Mouse (Mus musculus) olfactory bulb, adult 2 months (tissue): Measurements from ENCODE around the gene Trpm3. TPM values are rescaled to one million over a fixed set of nuclear protein-coding genes. Genes with fewer than 3 reads are reported as not detected.
A peak's percentile ranks its signal among the peaks of the same experiment; 100 is the strongest.
"Not testable (repeated sequence)": the region's sequence is repeated elsewhere in the genome, so short reads cannot be mapped to it uniquely, and the experiment has no call there.

ENCODE experiments used
- H3K27ac ChIP-seq: fragments of 200-500 bp; 2 replicates; pipeline ENCODE4 v1.5.1; 2012; ENCODE audit warnings: low read depth, low read length; ENCODE audit not compliant: insufficient read depth
- H3K4me1 ChIP-seq: fragments of 200-500 bp; 2 replicates; pipeline ENCODE4 v1.6.1; 2012; ENCODE audit warnings: low read length; ENCODE audit not compliant: control insufficient read depth, insufficient read depth
- H3K4me3 ChIP-seq: fragments of 200-500 bp; 2 replicates; pipeline ENCODE4 v1.5.1; 2012; ENCODE audit warnings: mild to moderate bottlenecking, low read depth, low read length, moderate library complexity; ENCODE audit not compliant: insufficient read depth
- CTCF ChIP-seq: fragments of 200-500 bp; IDR thresholded peaks from 2 replicates; pipeline ENCODE4 v1.5.1; 2012; ENCODE audit warnings: low read depth, mild to moderate bottlenecking, low read length, moderate library complexity; ENCODE audit not compliant: insufficient read depth
- POLR2A ChIP-seq: fragments of 200-500 bp; IDR thresholded peaks from 2 replicates; pipeline ENCODE4 v1.6.1; 2012; ENCODE audit warnings: mild to moderate bottlenecking, low read depth, low read length, moderate library complexity; ENCODE audit not compliant: insufficient read depth
- WGBS: fragments of 180-500 bp; shearing (Covaris S2); methylation state at CpG from one replicate; pipeline ENCODE4 v1.1.7; 2018; 5-methylcytosine and 5-hydroxymethylcytosine counted together
- polyA plus RNA-seq: library from polyadenylated mRNA; stranded (reverse); fragments of >200 nt; gene quantifications from 2 replicates; pipeline ENCODE4 v1.2.4, GENCODE M21; 2012; ENCODE audit warnings: low replicate concordance; ENCODE audit not compliant: missing spikeins, insufficient read depth, insufficient read length

The Trpm3 gene
- polyA plus RNA-seq, 1 experiment, result 53.7 TPM

GRCm38 (mm10) chr19:22848783-22849576 is 710.1 kb downstream of the Trpm3 start:
- 89% methylated on average over 7 of the region's 7 CpGs for WGBS
- no peak overlapping the region for H3K4me3 ChIP-seq
- H3K27ac ChIP-seq, result peak overlapping the region; percentile 45; the same call in 1 of the 2 replicates
- H3K4me1 ChIP-seq, result 0 out of 2 replicates have a peak, but pooled peaks cover 3% of the 10 kb centered on the region
- no peak for TF ChIP-seq CTCF
- no peak for TF ChIP-seq POLR2A

DNA sequence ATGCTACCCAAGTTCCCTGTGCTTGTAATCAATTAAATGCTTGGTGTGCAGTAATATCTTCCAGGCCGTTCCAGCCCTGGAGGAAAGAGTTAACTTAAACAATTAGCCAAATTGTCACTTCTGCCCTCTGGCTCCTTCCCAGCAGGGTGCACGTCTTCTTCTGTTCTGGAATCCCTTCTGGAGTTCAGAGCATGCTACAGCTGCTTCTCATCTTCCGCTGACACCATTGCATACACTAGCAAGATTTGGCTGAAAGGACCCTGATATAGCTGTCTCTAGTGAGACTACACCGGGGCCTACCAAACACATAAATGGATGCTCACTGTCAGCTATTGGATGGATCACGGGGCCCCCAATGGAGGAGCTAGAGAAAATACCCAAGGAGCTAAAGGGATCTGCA is 712.6 kb downstream of the Trpm3 start:
- not testable (repeated sequence) for H3K4me1 ChIP-seq, H3K4me3 ChIP-seq, H3K27ac ChIP-seq
- 69% methylated on average over 5 of the region's 5 CpGs for WGBS

DNA sequence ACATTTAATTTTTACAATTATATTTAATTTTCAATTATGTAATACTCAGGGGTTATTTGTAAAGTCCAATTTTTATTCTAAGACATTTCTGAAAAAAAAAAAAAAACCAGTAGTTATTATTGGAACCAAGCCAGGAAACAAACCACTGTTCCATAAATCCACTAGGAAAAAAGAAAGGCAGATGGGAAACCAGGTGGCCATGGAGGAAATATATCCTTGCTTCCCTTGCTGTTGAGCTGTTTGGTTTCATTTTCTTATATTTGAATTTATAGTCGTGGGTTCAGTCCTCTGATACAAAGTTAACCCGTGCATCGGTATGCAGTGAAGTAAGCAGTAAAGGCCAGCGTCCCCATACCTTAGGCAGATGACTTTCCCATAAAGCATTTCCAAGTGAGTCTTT is 720.8 kb downstream of the Trpm3 start:
- Histone ChIP-seq H3K4me3 (no peak overlapping the region), H3K27ac (no peak overlapping the region), H3K4me1 (no peaks in the 10 kb centered on the region)
- no peak for TF ChIP-seq POLR2A
- TF ChIP-seq CTCF, result no peak
- WGBS, result 82% methylated on average over 4 of the region's 4 CpGs

DNA sequence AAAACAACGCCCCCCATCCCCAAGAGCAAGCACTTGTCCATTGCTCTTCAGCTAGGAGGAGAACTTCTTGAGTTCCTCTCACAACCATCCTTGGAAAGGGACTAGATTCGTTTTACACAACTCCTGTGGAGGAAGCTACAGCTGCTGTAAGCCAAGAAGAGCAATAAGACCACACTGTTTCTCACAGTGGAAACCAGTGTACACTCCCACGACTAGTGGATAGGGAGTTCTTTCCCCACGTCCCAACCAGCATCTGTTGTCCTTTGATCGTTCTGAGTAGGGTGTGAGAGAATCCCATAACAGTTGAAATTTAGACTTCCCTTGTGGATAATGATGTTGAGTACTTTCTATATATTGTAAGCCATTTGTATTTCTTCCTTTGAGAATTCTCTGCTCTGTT is 728.6 kb downstream of the Trpm3 start:
- Histone ChIP-seq H3K4me3 (no peak overlapping the region), H3K4me1 (no peaks in the 10 kb centered on the region), H3K27ac (no peak overlapping the region)
- TF ChIP-seq CTCF, result no peak
- TF ChIP-seq POLR2A, result no peak
- 92% methylated on average over 5 of the region's 5 CpGs for WGBS

DNA sequence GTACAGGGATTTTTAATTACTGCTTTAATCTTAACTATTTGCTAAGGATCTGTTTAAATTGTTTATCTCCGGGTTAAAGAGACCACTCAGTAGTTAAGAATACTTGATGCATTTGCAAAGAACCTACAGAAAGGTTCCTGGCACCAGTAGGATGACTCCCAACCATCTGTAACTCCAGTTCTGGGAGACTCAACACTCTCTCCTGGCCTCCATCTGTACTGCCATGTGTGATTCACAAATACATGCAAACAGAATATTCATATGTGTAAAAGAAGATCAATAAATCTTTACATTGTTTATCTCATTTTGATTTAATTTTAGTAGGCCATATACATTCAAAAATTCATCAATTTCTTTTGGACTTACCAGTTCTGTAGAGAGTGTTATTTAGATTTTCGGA is 731.0 kb downstream of the Trpm3 start:
- Histone ChIP-seq H3K4me1 (no peaks in the 10 kb centered on the region), H3K27ac (no peak overlapping the region), H3K4me3 (no peak overlapping the region)
- 71% methylated on average over 2 of the region's 2 CpGs for WGBS
- TF ChIP-seq POLR2A (no peak), CTCF (no peak)

DNA sequence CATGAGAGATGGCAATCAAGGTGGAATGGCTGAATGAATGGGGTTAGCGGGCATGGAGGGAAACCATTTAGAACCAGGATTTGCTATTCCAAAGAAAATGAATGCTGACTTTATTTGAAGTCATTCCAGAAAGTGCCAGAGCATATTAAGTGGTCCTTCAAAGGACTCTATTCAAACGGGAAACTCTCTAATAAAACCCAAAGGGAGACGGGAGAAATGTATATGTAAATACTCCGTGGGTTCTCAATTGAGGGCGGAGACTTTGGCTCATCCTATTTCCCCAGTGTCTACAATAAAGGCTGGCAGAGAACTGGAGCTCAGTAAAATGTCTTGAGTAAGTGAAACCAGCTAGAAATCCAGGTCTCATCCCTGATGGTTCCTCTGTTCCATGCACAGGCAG is 733.6 kb downstream of the Trpm3 start:
- WGBS, result 47% methylated on average over 5 of the region's 5 CpGs
- no peak for TF ChIP-seq POLR2A
- TF ChIP-seq CTCF, result no peak
- Histone ChIP-seq H3K4me1 (no peaks in the 10 kb centered on the region), H3K4me3 (no peak overlapping the region), H3K27ac (no peak overlapping the region)

- H3K4me3 ChIP-seq, result no peak overlapping the region
- H3K27ac ChIP-seq, result no peak overlapping the region
- TF ChIP-seq CTCF, result no peak
- WGBS, result 97% methylated on average over 1 of the region's 1 CpGs
- H3K4me1 ChIP-seq, result peaks cover 6% of the 10 kb centered on the region; the same call in 1 of the 2 replicates
These were observed 741.4 kb downstream of the Trpm3 start for GRCm38 (mm10) chr19:22880199-22880598.

- H3K4me3 ChIP-seq, result no peak overlapping the region
- TF ChIP-seq CTCF (no peak), POLR2A (no peak)
- 81% methylated on average over 3 of the region's 3 CpGs for WGBS
- no peak overlapping the region for H3K27ac ChIP-seq
- peaks cover 6% of the 10 kb centered on the region; the same call in 1 of the 2 replicates for H3K4me1 ChIP-seq
These were observed 743.8 kb downstream of the Trpm3 start for GRCm38 (mm10) chr19:22882670-22883111.

DNA sequence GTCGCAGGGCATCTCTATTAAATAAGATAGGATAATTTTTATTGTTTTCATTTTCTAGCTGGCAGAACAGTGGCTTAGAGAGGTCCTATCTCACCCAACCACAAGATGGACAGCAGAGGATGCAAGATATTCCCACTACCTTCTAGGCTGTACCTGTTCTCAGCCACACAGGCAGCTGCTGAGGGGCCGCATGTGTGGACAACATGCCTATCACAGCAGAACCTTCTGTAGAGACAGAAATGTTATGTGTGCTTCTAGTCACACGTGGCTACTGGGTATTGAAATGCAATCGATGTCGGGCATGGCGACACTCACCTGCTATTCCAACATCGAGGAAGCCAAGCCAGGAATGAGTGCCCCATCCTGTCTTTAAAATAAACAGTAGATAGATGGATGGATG is 744.3 kb downstream of the Trpm3 start:
- WGBS, result 89% methylated on average over 7 of the region's 7 CpGs
- no peak overlapping the region for H3K27ac ChIP-seq
- TF ChIP-seq POLR2A (no peak), CTCF (no peak)
- H3K4me3 ChIP-seq, result no peak overlapping the region
- H3K4me1 ChIP-seq, result peaks cover 6% of the 10 kb centered on the region; the same call in 1 of the 2 replicates

DNA sequence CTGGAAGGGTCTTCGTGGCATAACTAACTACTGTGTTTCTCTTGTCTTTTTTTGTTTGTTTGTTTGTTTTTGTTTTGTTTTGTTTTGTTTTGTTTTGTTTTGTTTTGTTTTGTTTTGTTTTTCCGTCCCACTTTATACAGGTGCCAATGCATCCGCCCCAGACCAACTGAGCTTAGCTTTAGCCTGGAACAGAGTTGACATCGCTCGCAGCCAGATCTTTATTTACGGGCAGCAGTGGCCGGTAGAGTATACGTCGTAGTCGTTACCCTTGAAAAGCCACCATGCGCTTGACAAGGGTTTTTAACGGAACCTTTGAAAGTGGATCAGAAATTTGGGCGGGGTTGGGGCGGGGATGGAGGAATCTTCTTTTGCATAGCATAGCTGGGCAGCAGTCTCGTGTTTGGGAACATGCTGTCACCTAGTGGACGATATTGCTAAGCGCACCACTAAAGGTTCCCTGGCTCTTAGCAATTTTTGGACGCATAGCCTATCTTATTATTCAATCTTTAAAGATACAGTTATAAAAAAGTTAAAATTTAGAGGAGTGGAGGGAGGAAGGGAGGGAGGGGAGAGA is 745.0 kb downstream of the Trpm3 start:
- WGBS, result 15% methylated on average over 18 of the region's 18 CpGs
- Histone ChIP-seq H3K27ac (peak overlapping the region; percentile 48; the same call in 1 of the 2 replicates), H3K4me3 (peak overlapping the region; percentile 41), H3K4me1 (peaks cover 6% of the 10 kb centered on the region; the same call in 1 of the 2 replicates)
- no peak for TF ChIP-seq CTCF
- TF ChIP-seq POLR2A, result no peak
